Mouse (Mus musculus) MEL (cell line): ENCODE measurements around the gene Aplp2. TPM values are rescaled to one million over a fixed set of nuclear protein-coding genes. Genes with fewer than 3 reads are reported as not detected.

ENCODE experiments used
- DNase-seq: peaks from one replicate; pipeline ENCODE4 v3.0.0; 2011; ENCODE audit warnings: low read depth, low spot score
- H3K27ac ChIP-seq: 2 replicates; pipeline ENCODE4 v1.5.1; 2012; ENCODE audit warnings: low read depth, mild to moderate bottlenecking, control low read depth, low read length, moderate library complexity; ENCODE audit not compliant: control insufficient read depth
- H3K27me3 ChIP-seq, 2 experiments: fragments of 150-350 bp in 1 of 2; sonication (generic) in 1 of 2; 2 replicates each; pipeline ENCODE4 v1.6.1; 2012; ENCODE audit warnings: low read length in 2 of 2, mild to moderate bottlenecking in 2 of 2, improper control_type of control experiment in 1 of 2, moderate library complexity in 1 of 2; ENCODE audit not compliant: insufficient read depth in 2 of 2, control insufficient read depth in 1 of 2
- H3K36me3 ChIP-seq, 2 experiments: 2 replicates each; pipeline ENCODE4 v1.6.1; 2012 to 2014; ENCODE audit warnings: low read length in 2 of 2, improper control_type of control experiment in 1 of 2, inconsistent platforms in 1 of 2, mild to moderate bottlenecking in 1 of 2; ENCODE audit not compliant: insufficient read depth in 2 of 2, control insufficient read depth in 1 of 2
- H3K4me1 ChIP-seq, 2 experiments: fragments of 150-350 bp in 1 of 2; sonication (generic) in 1 of 2; 2 replicates each; pipeline ENCODE4 v1.6.1; 2012; ENCODE audit warnings: low read length in 2 of 2, improper control_type of control experiment in 1 of 2, mild to moderate bottlenecking in 1 of 2; ENCODE audit not compliant: insufficient read depth in 2 of 2, control insufficient read depth in 1 of 2
- H3K4me3 ChIP-seq, 2 experiments: fragments of 150-350 bp in 1 of 2; sonication (generic) in 1 of 2; 2 replicates each; pipeline ENCODE4 v1.5.1; 2012; ENCODE audit warnings: low read depth in 2 of 2, low read length in 2 of 2, mild to moderate bottlenecking in 2 of 2, moderate library complexity in 2 of 2, control low read depth in 1 of 2, improper control_type of control experiment in 1 of 2; ENCODE audit not compliant: control insufficient read depth in 1 of 2, insufficient read depth in 1 of 2
- H3K79me2 ChIP-seq: 2 replicates; pipeline ENCODE4 v1.6.1; 2012; ENCODE audit warnings: mild to moderate bottlenecking, low read length, moderate library complexity; ENCODE audit not compliant: control insufficient read depth, poor library complexity, insufficient read depth
- H3K9ac ChIP-seq: 2 replicates; pipeline ENCODE4 v1.6.1; 2012; ENCODE audit warnings: low read depth, mild to moderate bottlenecking, control low read depth, low read length, moderate library complexity; ENCODE audit not compliant: control insufficient read depth, poor library complexity, severe bottlenecking
- H3K9me3 ChIP-seq: fragments of 150-350 bp; sonication (generic); replicated peaks from 2 replicates; pipeline ENCODE4 v1.6.1; 2012; ENCODE audit warnings: mild to moderate bottlenecking, low read length, improper control_type of control experiment, moderate library complexity; ENCODE audit not compliant: insufficient read depth
- BHLHE40 ChIP-seq: IDR thresholded peaks from 2 replicates; pipeline ENCODE4 v1.6.1; 2012; ENCODE audit warnings: low read depth, mild to moderate bottlenecking, inconsistent platforms, low read length, improper control_type of control experiment, borderline replicate concordance
- CHD1 ChIP-seq: IDR thresholded peaks from 2 replicates; pipeline ENCODE4 v1.6.1; 2012; ENCODE audit warnings: low read depth, mild to moderate bottlenecking, inconsistent platforms, low read length, improper control_type of control experiment
- CHD2 ChIP-seq: IDR thresholded peaks from 2 replicates; pipeline ENCODE4 v1.6.1; 2011; ENCODE audit warnings: low read length, improper control_type of control experiment
- ELF1 ChIP-seq: IDR thresholded peaks from 2 replicates; pipeline ENCODE4 v1.6.1; 2014; ENCODE audit warnings: low read depth, mild to moderate bottlenecking, inconsistent platforms, low read length, improper control_type of control experiment, moderate library complexity
- EP300 ChIP-seq, 2 experiments: IDR thresholded peaks; 2 replicates each; pipeline ENCODE4 v1.6.1; 2011; ENCODE audit warnings: improper control_type of control experiment in 2 of 2, low read length in 2 of 2, low read depth in 1 of 2, mild to moderate bottlenecking in 1 of 2
- ETS1 ChIP-seq: IDR thresholded peaks from 2 replicates; pipeline ENCODE4 v1.6.1; 2012; ENCODE audit warnings: low read depth, mild to moderate bottlenecking, inconsistent platforms, low read length, improper control_type of control experiment, moderate library complexity
- GABPA ChIP-seq: IDR thresholded peaks from 2 replicates; pipeline ENCODE4 v1.6.1; 2012; ENCODE audit warnings: low read depth, mild to moderate bottlenecking, inconsistent platforms, low read length, improper control_type of control experiment, moderate library complexity
- GATA1 ChIP-seq: IDR thresholded peaks from 2 replicates; pipeline ENCODE4 v1.6.1; 2011; ENCODE audit warnings: low read depth, low read length, improper control_type of control experiment
- HCFC1 ChIP-seq: IDR thresholded peaks from 2 replicates; pipeline ENCODE4 v1.6.1; 2012; ENCODE audit warnings: low read depth, mild to moderate bottlenecking, inconsistent platforms, low read length, improper control_type of control experiment, moderate library complexity
- MAZ ChIP-seq: IDR thresholded peaks from 2 replicates; pipeline ENCODE4 v1.6.1; 2012; ENCODE audit warnings: low read depth, mild to moderate bottlenecking, inconsistent platforms, low read length, improper control_type of control experiment
- MYB ChIP-seq: IDR thresholded peaks from 2 replicates; pipeline ENCODE4 v1.6.1; 2011; ENCODE audit warnings: mild to moderate bottlenecking, low read depth, low read length, improper control_type of control experiment
- MYC ChIP-seq: IDR thresholded peaks from 2 replicates; pipeline ENCODE4 v1.6.1; 2011; ENCODE audit warnings: low read depth, mild to moderate bottlenecking, low read length, improper control_type of control experiment, moderate library complexity
- NELFE ChIP-seq: IDR thresholded peaks from 2 replicates; pipeline ENCODE4 v1.6.1; 2011; ENCODE audit warnings: low read depth, low read length, improper control_type of control experiment
- NRF1 ChIP-seq: IDR thresholded peaks from 2 replicates; pipeline ENCODE4 v1.6.1; 2014; ENCODE audit warnings: low read depth, mild to moderate bottlenecking, inconsistent platforms, low read length, improper control_type of control experiment, moderate library complexity; ENCODE audit not compliant: poor library complexity, insufficient read depth, severe bottlenecking
- POLR2AphosphoS2 ChIP-seq: IDR thresholded peaks from 2 replicates; pipeline ENCODE4 v1.6.1; 2011; ENCODE audit warnings: low read length, improper control_type of control experiment
- POLR2AphosphoS5 ChIP-seq: IDR thresholded peaks from 2 replicates; pipeline ENCODE4 v1.6.1; 2012; ENCODE audit warnings: low read depth, borderline replicate concordance, mild to moderate bottlenecking, inconsistent platforms, low read length, moderate library complexity, mixed read lengths
- RAD21 ChIP-seq: IDR thresholded peaks from 2 replicates; pipeline ENCODE4 v1.6.1; 2011; ENCODE audit warnings: mild to moderate bottlenecking, low read depth, low read length, improper control_type of control experiment
- RCOR1 ChIP-seq: IDR thresholded peaks from 2 replicates; pipeline ENCODE4 v1.6.1; 2012; ENCODE audit warnings: low read depth, mild to moderate bottlenecking, inconsistent platforms, low read length, improper control_type of control experiment
- SMC3 ChIP-seq: IDR thresholded peaks from 2 replicates; pipeline ENCODE4 v1.6.1; 2011; ENCODE audit warnings: low read depth, low read length, improper control_type of control experiment
- TBP ChIP-seq: IDR thresholded peaks from 2 replicates; pipeline ENCODE4 v1.8.0; 2011; ENCODE audit warnings: low read depth, low read length, improper control_type of control experiment
- TCF12 ChIP-seq: IDR thresholded peaks from 2 replicates; pipeline ENCODE4 v1.6.1; 2014; ENCODE audit warnings: low read depth, mild to moderate bottlenecking, inconsistent platforms, low read length, improper control_type of control experiment, moderate library complexity
- UBTF ChIP-seq: IDR thresholded peaks from 2 replicates; pipeline ENCODE4 v1.6.1; 2012; ENCODE audit warnings: low read depth, mild to moderate bottlenecking, inconsistent platforms, low read length, improper control_type of control experiment, moderate library complexity, borderline replicate concordance; ENCODE audit not compliant: insufficient read depth
- USF2 ChIP-seq, 2 experiments: IDR thresholded peaks; 2 replicates each; pipeline ENCODE4 v1.6.1; 2011 to 2012; ENCODE audit warnings: improper control_type of control experiment in 2 of 2, low read length in 2 of 2, borderline replicate concordance in 1 of 2, inconsistent platforms in 1 of 2, low read depth in 1 of 2, mild to moderate bottlenecking in 1 of 2; ENCODE audit not compliant: insufficient read depth in 1 of 2
- ZC3H11A ChIP-seq: IDR thresholded peaks from 2 replicates; pipeline ENCODE4 v1.6.1; 2012; ENCODE audit warnings: low read depth, mild to moderate bottlenecking, inconsistent platforms, low read length, improper control_type of control experiment
- ZKSCAN1 ChIP-seq: IDR thresholded peaks from 2 replicates; pipeline ENCODE4 v1.6.1; 2012; ENCODE audit warnings: low read depth, mild to moderate bottlenecking, inconsistent platforms, low read length, improper control_type of control experiment, moderate library complexity
- ZMIZ1 ChIP-seq: IDR thresholded peaks from 2 replicates; pipeline ENCODE4 v1.6.1; 2012; ENCODE audit warnings: low read depth, mild to moderate bottlenecking, inconsistent platforms, low read length, improper control_type of control experiment, moderate library complexity
- polyA plus RNA-seq, 2 experiments: library from polyadenylated mRNA; stranded (reverse) in 1 of 2; unstranded in 1 of 2; fragments of >175 nt in 1 of 2; fragments of >200 nt in 1 of 2; gene quantifications; 2 replicates each; pipeline versions ENCODE4 v1.2.1 to v1.2.4; 2012; ENCODE audit warnings: low replicate concordance in 2 of 2, low read depth in 1 of 2; ENCODE audit not compliant: insufficient read length in 2 of 2, insufficient read depth in 1 of 2, missing spikeins in 1 of 2
- total RNA-seq: library from RNA; depleted of rRNA; stranded (reverse); fragments of 300-350 nt; gene quantifications from 2 replicates; pipeline ENCODE4 v1.2.3, GENCODE M21; 2012

Aplp2 gene
- total and polyA plus RNA-seq, 3 experiments = 37.6 to 60.6 TPM; not detected in 1

GRCm38 (mm10) chr9:31239551-31239950 is 27.9 kb upstream of the Aplp2 start:
- Histone ChIP-seq H3K79me2 (no peaks in the 10 kb centered on the region), H3K36me3 (peaks cover 0 to 8% of the 10 kb centered on the region in 2 experiments; a peak in 2 of 4 replicates), H3K4me1 (peaks cover 5 to 8% of the 10 kb centered on the region in 2 experiments; a peak in 3 of 4 replicates), H3K27me3 (no peaks in the 10 kb centered on the region), H3K4me3 (no peak overlapping the region), H3K27ac (no peak overlapping the region), H3K9ac (no peak overlapping the region), H3K9me3 (no peaks in the 10 kb centered on the region)
- DNase-seq = no peak
- no peak for TF ChIP-seq MYC
- TF ChIP-seq ETS1 = no peak
- TF ChIP-seq NRF1 = no peak
- no peak for TF ChIP-seq GABPA
- no peak for TF ChIP-seq EP300 (IDR thresholded peaks at IDR 0.05; ENCODE audit: low read depth in 1 of 2, low read length in 2 of 2)
- no peak for TF ChIP-seq ELF1
- TF ChIP-seq RCOR1 = no peak
- no peak for TF ChIP-seq GATA1
- TF ChIP-seq UBTF = no peak
- no peak for TF ChIP-seq TCF12
- no peak for TF ChIP-seq SMC3
- TF ChIP-seq BHLHE40 = no peak
- TF ChIP-seq TBP = no peak
- no peak for TF ChIP-seq USF2 (IDR thresholded peaks at IDR 0.05; ENCODE audit: borderline replicate concordance in 1 of 2, insufficient read depth in 1 of 2, low read depth in 1 of 2, low read length in 2 of 2)
- no peak for TF ChIP-seq MAZ
- no peak for TF ChIP-seq RAD21
- no peak for TF ChIP-seq NELFE
- TF ChIP-seq HCFC1 = no peak
- no peak for TF ChIP-seq ZMIZ1

GRCm38 (mm10) chr9:31238526-31238925 is 26.9 kb upstream of the Aplp2 start:
- Histone ChIP-seq H3K9me3 (no peaks in the 10 kb centered on the region), H3K36me3 (peaks cover 0 to 9% of the 10 kb centered on the region in 2 experiments; a peak in 2 of 4 replicates), H3K27ac (no peak overlapping the region), H3K4me1 (peaks cover 7 to 9% of the 10 kb centered on the region in 2 experiments; a peak in 3 of 4 replicates), H3K9ac (no peak overlapping the region), H3K4me3 (no peak overlapping the region), H3K79me2 (no peaks in the 10 kb centered on the region), H3K27me3 (no peaks in the 10 kb centered on the region)
- TF ChIP-seq USF2 (IDR thresholded peaks at IDR 0.05; ENCODE audit: borderline replicate concordance in 1 of 2, insufficient read depth in 1 of 2, low read depth in 1 of 2, low read length in 2 of 2) (no peak), MAZ (no peak), HCFC1 (no peak), MYC (no peak), SMC3 (no peak), ETS1 (no peak), CHD2 (no peak), ELF1 (no peak), MYB (no peak), BHLHE40 (no peak), POLR2AphosphoS5 (no peak), ZKSCAN1 (no peak), TCF12 (no peak), POLR2AphosphoS2 (no peak), CHD1 (no peak), UBTF (no peak), GATA1 (no peak), ZC3H11A (no peak)
- no peak for DNase-seq
